Mouse (Mus musculus): ENCODE data around the gene Smc6.

The Smc6 gene

DNA sequence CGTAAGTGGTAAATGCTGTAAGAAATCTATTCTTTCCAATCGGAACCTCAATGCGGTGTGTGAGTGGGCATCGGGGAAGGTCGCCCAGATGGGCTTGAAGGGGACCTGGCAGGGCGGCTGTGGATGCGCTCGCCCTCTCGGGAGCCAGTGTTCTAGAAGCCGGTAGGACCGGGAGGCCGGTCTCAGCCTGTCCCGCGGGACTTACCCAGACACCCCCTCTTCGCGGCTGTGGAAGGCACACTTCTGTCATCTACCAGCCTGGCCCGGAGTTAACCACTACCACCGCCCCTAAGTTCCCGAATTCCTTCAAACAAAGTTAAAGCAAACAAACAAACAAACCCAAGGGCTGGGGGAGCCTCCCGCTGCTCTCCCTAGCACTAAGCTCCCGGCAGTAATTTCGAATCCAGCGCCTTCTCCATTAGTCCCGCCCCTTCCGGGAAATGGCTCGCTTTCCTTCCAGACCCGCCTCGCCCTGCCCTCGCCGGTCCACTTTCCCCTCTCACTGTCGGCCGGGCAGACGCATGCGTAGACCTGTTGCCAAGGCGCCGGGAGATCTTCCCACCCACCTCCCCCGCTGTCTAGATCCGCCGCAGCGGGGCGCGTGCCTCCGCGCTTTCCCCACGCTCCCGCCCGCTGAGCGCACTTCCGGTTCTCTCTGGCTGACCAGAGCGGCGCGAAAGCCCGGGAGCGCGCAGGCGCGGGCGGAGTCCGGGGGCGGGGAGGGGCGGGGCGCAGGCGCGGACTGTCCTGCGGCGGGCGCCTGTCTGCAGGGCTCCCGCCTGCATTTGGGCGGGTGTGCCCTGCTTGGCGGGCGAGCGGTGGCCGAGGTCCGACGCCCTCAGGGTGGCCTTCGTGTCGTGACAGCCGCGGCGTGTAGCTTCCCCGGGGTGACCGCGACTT, at the start of gene Smc6, which contains the start of gene Gen1:
Gene Smc6, plus strand, starts transcription at position 505 of the 900 bp plus-strand sequence.
Gene Gen1, minus strand, starts transcription at position 420 of the 900 bp plus-strand sequence.
- peak; percentile 94 to 95 for DNase-seq (ENCODE audit: low spot score in 2 of 2)

DNA sequence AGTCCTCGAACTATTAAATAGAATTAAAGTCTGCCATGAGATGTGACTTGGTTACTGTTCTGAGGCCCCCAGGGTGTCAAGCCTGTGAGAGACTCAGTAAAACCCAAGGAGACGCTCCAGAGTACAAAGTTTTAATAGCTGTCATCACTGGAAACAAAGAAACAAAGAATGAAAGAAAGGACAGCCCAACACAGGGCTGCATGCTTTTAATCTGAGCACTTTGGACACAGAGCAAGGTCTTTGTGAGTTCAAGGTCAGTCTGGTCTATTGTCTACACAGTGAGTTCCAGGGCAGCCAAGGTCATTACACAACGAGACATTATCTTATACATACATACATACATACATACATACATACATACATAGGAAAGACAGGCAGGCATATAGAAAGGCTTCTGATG, 49.2 kb upstream of the Smc6 start:
- no peak for DNase-seq (ENCODE audit: low spot score in 2 of 2)

DNA sequence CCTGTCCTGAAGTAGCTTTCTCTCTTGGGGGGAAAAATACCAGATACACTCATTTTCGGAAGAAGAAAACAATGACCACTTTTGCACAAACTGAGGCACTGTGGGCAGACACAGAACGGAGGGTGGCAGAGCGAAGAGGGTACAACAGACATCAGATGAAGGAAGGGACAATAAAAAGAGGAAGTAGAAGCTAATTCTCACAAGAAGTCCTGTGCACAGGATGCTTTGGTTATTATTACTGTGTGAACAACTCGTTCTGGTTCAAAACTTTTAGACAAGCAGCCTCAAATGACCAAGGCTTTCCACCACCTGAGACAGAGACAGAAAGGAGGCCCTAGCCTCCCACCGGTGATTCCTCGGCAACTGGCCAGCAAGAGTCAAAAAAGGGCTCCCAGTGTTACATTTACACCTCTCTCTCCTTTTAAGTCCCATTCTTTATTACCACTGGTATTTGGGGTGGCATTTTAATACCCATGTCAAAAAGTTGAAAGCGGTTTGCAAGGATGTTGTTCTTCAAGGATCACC, 47.9 kb upstream of the Smc6 start:
- no peak for DNase-seq (ENCODE audit: low spot score in 2 of 2)

DNA sequence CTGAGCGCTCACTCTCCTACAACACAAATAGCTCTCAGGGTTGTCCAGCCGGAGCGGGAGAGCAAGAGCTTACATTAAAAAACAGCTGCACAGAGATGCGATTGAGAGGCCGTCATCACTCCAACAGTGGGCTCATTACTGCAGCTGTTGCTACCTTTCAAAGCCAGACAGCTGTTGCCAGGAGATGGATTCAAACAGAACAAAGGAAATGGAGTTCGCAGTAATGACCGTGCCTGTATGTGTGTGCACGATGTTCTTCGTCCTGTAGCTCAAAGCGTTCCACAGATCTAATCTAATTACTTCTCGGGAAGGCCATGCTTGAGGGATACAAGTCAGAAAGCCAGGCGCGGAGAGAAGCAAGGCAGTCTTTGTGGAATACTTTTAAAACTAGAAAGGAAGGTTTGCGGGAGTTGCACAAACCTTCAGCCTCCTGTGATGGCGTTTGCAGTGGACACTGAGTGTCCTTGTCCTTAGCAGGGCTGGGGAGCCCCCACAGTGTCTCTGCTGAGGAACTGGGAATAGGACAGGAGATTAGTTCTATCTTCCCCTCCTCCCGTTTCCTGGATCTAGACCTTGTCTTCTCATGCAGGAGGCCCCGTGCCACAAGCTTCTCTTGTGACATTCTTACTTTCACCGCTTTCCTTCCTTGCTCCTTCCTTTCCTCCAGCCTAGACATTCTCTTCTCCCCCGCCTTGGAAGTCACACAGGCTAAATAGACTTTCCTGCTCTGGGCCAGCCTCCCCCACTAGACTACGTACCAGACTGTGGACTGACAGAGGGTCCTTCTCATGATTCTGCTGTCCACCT, 44.0 kb upstream of the Smc6 start:
- peak in 1 of 2 experiments; percentile 37 for DNase-seq (ENCODE audit: low spot score in 2 of 2)

DNA sequence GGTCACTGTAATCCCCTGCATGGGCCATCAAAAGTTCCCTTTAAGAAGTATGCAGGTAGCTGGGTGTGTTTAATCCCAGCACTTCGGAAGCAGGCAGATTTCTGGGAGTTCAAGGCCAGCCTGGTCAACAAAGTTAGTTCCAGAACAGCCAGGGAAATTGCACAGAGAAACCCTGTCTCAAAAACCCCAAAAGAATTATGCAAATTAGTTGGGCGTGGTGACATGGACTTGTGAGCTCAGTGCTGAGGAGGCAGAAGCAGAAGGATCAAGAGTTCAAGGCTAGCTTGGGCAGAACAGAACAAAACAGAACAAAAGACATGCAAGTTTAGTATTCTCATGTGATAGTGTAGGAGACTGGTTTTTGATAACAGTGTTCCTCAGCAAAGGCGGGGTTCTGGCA, 43.1 kb upstream of the Smc6 start:
- DNase-seq (ENCODE audit: low spot score in 2 of 2): no peak

DNA sequence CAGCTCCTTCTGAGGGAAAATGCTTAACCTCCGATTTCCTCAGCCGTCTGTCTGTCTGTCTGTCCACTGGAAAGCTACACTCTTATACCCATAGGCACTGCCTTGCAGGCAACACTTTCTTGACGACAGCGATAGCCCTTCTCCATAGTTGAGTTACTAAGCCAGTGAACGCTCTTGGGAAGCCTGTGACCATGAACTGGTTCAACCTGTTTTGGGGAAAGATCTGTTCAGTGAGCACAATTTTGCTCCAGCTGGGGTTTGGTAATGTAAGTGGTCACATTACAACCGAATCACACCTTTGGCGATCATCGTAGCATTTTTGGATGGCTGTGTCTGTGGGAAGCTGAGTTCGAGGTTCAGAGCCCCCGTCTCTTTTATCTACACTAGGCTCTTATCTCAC, 42.6 kb upstream of the Smc6 start:
- DNase-seq (ENCODE audit: low spot score in 2 of 2): no peak

DNA sequence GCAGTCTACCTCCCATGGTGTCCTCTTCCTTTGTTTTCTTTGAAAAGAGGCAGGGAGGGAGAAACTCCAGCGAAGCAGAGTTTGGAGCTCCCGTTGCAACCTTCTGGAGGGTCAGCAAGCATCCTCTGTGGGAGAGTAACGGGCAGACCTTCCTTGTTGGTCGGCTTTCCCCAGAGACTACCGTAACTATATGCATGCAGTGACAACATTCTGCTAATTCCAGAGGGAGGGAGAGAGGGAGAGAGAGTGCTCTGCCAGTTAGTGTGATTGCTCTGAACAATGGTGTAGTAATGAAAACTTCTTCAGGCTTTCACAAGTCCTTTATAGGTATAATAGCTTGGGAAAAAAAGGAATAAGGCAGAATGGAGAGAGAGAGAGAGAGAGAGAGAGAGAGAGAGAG, 41.0 kb upstream of the Smc6 start:
- DNase-seq (ENCODE audit: low spot score in 2 of 2): no peak

DNA sequence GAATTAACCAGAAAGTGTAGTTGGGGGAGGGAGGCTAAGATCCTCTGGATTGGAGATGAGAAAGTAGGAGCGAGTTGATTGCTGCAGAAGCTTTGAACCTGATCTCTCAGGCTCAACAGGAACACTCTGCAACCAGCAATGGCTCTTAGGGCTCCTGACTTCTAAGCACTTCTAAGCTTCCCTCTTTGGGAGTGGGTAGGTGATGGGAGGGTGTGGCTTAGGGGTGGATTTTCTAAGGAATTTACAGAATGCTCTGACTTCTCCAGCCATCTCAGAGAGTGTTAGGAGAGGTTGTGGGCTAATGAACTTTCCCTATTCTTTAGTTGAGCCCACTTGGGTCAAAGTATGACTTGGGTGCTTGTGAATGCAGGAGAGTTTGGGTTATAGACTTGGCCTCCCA, 39.6 kb upstream of the Smc6 start:
- DNase-seq (ENCODE audit: low spot score in 2 of 2): no peak

DNA sequence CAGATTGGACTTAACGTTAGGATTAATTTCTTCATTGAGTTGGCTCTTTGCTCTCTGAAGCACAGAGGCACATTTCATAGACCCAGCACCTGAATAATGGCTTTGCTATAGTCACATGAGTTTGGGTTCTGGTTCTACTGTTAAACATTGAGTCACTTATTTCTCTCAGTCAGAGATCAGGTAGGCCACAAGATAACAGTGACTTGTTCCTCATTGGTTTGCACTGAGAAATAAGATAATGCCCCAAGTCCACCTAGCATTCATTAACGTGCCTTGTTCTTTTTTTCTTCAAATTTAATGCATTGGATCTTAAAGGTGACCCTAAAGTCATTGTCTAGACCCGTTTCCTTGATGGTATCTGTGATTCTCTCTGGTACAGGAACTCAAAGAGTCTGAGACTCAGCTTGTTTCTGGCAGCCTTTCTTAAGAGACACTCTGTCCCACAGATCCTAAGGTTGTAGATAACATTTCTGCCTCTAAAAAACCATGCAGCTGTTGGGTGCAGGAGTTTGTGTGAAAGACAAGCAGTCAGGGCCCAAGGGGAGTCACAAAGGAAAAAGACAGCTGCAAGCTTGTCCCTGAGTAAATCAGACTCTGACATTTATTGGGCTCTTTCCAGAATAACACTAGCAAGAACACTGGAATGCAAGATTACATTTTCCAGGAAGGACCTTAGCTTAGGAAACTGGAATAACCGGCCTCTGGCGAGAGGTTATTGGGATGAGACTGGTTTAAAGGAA, 39.0 kb upstream of the Smc6 start:
- no peak for DNase-seq (ENCODE audit: low spot score in 2 of 2)

DNA sequence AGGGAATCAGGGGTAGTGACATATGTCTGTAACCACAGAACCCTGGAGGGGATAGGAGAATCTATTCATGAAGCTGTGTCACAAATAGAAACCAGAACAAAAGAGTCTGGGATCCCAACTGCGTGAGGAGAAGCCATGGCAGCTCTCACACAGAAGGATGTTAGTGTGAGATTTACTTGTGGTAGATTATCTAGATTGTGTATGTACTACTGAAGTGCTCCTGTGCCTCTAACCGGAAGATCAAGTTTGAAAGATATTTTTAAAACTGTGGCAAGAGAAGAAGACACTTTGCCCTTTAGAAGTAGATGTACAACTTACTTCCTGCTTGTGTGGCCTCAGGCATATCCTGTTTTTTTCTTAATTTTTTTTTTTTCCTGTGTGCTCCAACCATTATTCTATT, 35.4 kb upstream of the Smc6 start:
- DNase-seq (ENCODE audit: low spot score in 2 of 2): no peak

DNA sequence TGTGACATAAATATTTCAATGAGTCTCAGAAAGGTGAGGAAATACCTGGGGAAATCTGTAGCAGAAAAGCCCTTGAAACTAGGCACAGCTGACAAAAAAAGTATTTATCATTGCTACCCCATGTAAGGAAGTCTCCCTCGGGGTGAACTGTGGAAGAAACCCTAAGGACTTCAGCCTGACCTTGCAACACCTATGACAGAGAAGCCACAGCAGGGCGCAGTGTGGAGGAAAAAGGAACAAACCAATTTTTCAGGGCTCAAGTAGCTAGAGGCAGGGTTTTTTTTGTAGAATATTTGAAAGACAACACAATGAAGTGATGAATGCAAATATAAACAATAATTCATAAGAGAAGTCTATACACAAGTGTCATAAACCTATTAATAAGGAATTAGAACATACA, 29.7 kb upstream of the Smc6 start:
- DNase-seq (ENCODE audit: low spot score in 2 of 2): no peak

DNA sequence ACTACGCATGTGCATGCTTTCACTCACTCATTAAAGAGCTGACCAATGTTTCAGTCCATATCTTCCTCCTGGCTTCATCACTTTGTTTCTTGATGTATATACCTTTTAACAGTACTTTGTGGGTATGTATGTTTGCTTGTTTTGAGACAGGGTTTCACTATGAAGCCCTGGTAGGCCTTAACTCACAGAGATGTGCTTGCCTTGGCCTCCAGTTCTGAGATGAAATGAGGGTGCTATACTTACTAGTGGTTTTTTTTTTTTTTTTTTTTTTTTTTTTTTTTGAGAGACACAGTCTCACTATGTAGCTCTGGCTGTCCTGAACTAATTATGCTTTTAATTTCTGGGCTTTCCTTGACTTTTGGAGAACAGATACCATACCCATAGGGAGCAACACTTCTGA, 18.2 kb upstream of the Smc6 start:
- no peak for DNase-seq (ENCODE audit: low spot score in 2 of 2)

DNA sequence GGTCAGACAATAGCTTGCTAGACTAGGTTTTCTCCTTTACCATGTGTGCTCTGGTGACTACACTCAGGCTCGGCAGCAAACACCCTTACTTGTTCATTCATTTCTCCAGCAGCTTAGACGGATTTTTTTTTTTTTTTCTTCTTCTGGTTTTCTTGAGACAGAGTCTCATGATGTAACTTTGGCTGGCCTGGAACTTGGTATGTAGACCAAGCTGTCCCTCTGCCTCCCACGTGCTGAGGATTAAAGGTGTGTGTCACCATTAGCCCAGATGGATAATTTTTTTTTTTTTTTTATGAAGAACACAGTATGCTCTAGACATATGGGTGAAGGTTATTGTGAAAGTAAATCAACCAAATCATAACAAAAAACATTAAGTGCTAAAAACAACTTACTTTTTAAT, 15.4 kb upstream of the Smc6 start:
- no peak for DNase-seq (ENCODE audit: low spot score in 2 of 2)

DNA sequence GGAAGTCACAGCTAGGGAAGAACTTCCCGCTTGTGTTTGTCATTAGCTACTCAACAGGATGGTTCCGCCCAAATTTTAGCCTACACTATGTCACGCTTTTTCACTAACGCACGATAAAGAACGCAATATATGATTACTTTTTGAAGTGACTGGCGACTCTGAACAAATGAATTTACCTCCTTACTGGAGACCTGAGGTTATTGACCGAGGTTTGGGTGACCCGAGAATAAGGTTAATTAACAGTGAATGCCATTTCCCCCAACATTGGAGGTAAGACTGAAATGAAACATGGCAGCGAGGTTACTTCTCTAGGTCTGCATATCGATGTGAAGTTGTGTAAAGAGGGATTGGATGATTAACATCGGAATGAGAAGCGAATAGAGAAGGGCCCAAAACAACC, 791 bp upstream of the Smc6 start:
- DNase-seq (ENCODE audit: low spot score in 2 of 2): no peak

DNA sequence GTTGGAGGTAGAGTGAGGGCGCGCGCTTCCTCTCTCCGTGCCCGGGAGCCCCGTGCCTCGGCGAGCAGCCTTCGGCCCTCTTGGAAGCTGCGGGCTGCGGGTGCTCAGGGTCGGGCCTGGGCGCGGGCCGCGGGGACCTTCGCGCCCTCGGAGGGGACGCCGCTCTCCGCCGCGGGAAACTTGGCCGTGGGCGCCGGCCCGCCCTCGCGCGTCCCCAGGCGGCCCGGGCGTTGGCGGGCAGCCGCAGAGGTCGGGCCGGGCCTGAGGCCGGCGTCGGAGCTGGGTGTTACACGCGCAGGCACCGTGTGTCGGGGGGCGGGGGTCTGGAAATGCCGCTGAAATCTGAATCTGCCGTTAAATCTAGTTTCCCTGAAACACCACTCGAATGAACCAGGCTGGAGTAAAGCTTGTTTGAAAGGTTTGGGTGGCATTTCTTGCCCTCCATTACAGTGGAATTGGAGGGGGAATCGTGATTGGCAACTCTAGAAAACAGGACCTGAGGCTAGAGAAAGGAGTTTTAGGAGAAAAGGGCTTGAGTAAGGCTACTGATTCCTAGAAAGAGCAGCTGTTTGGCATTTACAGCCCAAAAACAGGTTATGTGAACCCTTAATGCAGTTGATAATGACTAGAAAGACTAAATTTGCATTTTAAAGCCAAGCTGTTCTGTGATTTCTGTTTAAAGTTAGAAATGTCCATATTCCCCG, 748 bp downstream of the Smc6 start:
- DNase-seq (ENCODE audit: low spot score in 2 of 2): peak in 1 of 2 experiments; percentile 61

DNA sequence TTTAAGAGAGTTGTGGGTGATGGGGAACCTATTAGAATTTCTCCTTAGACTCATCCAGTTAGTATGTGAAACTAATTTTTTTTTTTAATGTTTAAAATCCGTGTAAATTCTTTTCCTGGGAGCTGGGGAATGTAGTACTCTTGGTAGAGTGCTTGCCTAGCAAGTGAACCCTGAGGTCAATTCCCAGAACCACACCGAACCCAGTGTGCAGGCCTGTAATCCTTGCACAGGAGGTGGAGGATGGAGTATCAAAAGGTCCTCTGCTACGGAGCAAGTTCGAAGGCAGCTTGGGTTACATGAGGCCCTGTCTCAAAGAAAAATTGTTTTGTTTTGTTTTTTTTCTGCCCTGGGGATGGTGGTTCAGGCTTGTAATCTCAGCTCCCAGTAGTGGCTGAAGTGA, 1.3 kb downstream of the Smc6 start:
- no peak for DNase-seq (ENCODE audit: low spot score in 2 of 2)

DNA sequence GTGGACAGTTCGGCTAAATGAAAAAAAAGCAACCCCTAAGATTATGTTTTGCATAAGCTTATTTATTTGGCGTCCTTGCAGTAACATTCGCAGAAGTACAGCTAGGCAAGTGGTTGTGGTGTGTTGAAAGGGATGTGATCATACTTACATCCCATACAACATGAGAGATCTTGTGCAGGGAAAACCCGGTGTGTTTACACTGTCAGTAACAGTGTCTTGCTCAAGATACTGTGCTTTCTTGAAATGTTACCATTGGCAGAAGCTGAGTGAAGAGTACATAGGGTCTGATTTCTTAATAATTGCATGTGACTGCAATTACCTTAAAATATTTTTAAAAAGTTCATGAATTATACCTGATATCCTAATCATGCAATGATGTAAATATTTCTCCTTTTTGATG, 6.9 kb downstream of the Smc6 start:
- DNase-seq (ENCODE audit: low spot score in 2 of 2): no peak

DNA sequence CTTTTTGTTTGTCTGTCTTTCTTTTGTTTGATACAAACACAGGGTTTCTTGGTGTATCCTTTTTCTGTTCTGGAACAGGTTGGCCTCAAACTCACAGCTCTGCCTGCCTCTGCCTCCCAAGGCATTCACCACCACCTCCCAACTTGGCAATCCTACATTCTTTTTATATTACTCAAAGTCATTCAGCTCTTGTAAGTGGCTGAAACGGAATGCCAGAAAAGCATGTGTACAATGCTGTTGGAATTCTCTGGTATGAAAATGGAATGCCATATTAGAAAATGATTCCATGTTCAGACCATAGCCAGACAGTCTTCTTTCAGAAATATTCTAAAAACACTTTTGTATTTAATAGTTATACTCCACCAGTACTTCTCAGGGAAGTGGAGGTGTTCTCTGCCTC, 7.5 kb downstream of the Smc6 start:
- DNase-seq (ENCODE audit: low spot score in 2 of 2): no peak

DNA sequence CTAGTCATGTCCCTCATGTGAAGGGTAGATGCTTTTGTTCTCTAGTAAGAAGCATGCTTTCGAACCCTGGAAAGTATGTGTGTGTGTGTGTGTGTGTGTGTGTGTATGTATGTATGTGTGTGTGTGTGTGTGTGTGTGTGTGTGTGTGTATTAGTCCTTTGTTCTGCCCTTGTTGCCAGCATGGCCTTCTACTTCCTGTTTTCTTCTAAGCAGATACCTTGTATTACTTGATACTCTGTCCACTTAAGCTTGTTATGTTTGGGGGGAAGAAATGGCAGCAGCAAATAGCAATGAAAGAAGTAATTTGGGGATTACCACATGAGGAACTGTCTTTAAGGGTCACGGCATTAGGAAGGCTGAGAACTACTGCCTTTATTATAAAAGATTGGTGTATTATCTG, 10.9 kb downstream of the Smc6 start:
- no peak for DNase-seq (ENCODE audit: low spot score in 2 of 2)

DNA sequence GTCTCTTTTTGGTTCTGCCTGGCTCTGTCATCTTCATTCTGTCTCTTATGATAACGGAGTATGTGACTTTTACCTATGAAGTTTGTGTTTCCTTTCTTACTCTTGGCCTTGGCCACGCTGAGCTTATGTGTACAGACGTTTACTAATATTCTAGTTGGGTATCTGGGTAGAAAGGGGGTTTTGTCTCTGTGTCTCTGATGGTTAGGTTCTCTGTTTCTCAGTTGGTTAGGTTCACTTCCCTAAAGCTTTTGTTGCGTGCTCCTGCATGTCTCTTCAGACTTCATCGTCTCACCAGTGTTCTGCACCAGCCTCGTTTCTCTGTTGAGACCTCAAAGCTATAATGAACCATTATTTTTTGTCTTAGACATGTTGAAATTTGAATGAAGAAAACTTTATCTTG, 11.5 kb downstream of the Smc6 start:
- no peak for DNase-seq (ENCODE audit: low spot score in 2 of 2)

DNA sequence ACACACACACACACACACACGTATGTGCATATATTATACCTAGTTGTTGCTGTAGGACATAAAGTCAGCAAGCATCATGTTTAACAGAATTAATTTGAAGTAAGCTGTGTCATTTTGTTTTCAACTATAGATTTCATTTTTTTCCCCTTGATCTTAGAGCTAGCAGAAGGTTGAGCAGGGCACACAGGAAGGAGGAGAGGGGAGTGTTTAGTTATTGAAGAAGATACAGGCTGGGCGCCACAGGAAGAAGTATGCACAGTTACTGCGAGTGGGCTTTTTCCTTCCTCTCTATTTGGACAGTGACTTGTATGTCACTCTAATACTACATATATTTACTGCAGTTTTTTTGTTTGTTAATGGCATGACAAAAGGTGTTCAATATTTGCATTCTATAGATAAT, 14.2 kb downstream of the Smc6 start:
- no peak for DNase-seq (ENCODE audit: low spot score in 2 of 2)
